Mouse (Mus musculus): Measurements from ENCODE around the gene Cfap65. TPM values are rescaled to one million over a fixed set of nuclear protein-coding genes. Genes with fewer than 3 reads are reported as not detected.

Cfap65 gene
- total RNA-seq, 2 experiments from 2014 or later = not detected

DNA sequence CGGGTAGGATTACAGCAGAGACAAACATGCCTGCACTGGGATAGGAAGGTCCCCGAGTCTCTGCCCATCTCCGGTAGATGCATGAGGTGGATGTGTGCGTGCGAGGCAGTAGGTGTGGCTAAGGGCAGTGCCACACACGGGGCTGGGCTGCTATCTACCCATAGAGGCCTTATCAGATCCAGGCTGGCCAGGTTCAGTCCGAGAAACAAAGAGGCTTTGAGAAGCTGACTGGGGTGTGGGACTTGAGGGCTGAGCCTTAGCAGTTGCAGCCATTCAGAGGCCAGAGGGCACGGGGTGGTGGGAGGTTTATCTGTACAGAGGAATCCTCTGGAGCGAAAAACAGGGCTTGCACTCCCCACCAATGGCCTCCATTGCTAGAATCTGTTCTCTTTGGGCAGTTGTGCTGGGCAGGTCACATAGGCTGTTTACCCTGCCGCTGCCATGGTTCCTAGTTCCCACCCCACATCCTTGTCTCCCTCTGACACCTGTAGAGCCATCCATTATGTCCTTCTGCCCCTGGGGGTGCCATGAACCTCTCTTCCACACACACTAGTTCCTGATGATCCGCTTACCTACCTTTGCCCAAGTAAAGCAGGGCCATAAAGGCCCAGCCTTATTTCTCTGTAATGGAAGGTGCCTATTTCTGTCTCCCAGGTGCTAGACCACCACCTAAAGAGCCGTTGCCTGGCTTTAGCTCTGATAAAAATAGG lies 6.4 kb upstream of the Cfap65 start:
- ATAC-seq (replicated peaks; ENCODE audit: poor library complexity, severe bottlenecking) = no peak

DNA sequence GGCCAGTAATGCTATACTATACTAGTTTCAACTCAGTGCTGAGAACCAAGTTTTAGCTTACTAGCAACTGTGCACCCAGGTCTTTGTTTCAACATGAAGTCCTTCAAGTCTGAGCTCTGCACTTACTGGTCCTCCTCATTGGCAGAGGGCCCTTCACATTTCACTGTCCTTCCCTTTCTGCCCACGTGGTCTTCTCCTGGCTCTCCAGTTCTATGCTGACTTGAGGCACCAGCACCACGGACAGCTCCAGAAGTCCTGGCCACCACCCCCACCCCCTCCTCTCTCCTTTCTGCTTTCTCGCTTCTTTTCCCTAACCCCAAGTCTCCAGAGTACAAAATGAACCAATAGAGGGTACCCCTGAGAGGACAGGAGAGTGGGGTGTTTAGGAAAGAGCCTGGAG lies 4.4 kb upstream of the Cfap65 start:
- ATAC-seq (replicated peaks; ENCODE audit: poor library complexity, severe bottlenecking) = 0 out of 2 replicates have a peak, but pooled peaks have one; percentile 35

DNA sequence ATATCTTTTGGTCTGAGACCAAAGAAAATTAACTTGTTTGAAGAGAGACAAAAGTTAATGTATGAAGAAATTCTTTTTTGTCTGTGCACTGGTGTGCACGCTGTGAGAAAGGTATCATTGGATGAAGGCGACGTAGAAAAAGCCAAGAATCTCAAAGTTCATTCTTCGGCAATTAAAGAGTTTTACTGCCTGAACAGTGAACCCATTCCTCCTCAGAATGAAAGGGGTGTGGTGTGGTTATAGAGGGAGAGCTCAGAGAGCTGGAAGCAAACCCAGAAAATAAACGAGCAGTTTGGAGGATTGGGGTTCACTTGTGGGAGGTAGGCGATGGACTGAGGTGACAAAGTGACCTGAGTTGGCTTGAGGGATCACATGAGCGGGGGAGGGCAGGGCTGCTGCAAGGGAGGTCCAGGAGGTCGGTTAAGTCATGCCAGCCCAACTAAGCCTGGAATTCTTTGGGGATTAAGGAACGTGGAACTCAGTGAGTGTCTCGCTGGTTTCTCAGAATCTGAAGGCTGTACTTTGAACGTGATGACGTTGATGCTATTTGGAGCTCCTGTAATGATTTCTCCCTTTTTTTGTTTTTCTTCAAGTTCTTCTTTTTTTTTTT lies 927 bp upstream of the Cfap65 start:
- no peak for ATAC-seq (replicated peaks; ENCODE audit: poor library complexity, severe bottlenecking)

DNA sequence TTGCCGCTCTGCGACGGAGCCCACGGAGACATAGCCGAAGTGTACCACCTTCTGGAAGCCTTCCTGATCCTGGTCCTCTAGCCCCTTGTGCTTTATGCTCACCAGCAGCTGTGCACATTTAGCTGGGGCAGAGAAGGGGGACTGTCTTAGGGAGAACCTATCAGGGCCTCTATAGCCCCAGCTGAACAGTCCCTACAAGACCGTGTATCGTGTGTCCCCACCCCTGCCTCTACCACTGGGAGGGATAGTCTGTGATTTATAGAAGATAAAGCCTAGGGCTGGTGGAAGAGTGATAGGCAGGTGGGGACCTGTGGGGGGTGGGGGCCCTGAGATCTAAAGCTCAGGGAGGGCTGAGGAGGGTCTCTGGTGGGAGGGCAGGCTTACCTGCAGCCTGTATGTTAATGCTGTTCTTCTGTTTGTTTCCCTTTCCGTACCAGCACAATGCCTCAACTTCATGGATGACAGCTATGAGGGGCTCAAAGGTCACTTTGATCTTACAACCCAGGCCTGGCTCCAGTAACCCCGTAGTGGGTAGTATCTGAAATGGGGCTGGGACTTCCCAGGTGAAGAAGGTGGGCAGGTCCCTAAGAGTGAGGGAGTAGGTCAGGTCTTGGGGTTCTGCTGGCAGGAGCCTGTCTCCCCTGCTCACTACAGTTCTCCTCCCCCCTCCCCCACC lies 7.6 kb downstream of the Cfap65 start:
- no peak for ATAC-seq (replicated peaks; ENCODE audit: poor library complexity, severe bottlenecking)

DNA sequence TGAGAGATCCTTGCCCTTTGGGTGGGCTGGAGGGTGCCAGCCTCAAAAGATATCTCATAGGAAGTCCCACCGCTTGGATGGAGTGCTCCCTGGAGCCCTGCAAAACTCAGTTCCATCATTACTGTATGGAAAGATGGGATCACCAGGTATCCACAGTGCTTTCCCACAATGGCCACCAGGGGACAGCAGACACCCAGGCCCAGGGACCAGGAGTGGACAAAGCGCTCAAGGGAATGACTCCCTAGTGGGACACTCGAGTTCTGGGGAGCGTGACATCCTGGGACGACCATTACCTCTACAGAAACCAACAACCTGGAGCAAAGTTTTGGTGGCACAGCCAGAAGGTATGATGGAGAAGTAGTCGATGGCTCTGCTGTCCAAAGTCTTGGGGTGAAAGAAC lies 8.7 kb downstream of the Cfap65 start:
- 0 out of 2 replicates have a peak, but pooled peaks have one; percentile 46 for ATAC-seq (replicated peaks; ENCODE audit: poor library complexity, severe bottlenecking)

DNA sequence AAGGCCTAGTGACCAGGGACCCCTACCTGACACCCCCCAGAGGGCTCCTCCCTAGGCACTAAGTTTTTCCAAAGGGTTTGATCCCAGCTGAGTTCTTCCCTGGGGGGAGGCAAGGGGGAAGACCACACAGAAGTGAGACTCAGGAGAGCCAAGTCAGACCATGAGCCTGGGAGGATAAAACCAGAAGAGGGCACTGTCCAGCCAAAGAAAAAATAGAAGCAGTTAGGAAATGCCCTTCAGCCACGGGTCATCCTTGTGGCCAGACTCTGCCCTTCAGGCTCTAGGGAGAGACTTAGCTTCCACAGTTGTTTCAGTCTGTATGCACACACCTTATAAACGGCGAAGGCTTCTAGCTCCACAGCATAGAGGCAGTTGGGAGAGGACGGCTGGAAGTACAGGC lies 10.9 kb downstream of the Cfap65 start:
- ATAC-seq (replicated peaks; ENCODE audit: poor library complexity, severe bottlenecking) = no peak

DNA sequence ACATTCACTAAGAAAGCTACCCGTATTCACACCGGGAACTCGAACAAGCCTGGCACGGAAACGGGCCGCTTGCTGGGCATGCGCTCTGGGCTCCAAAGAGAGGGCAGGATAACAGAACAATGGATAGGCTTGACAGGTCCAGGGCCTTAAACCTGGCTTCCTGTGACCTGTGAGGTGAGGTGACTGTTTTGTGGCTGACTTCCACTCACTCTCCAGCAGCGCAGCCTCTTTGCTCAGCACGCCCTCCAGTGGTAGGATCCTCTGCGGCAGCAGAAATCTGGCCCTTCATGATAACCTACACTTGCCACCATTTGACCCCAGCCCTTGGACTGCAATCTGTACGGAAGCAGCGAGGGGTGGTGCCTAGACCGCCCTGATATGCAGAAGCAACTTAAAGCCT lies 19.7 kb downstream of the Cfap65 start:
- ATAC-seq (replicated peaks; ENCODE audit: poor library complexity, severe bottlenecking) = no peak

DNA sequence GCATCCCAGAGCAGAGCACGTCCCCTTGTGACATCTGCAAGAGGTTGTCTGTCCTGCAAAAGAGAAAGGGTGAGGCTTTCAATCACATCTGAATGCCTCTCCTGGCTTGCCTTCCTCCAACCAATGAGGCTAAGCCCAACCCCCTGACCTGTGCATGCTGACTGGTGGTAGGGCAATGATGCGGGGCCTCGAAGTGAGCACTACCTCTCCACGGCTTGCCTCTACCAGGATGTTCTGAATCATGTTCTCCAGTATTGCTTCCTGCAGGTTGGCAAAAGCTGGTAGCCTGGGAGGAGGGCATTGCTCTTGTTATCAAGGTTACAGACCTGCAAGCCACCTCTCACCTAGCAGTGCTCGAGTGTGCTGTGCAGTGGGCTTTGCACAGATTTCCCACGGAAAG lies 33.2 kb downstream of the Cfap65 start:
- ATAC-seq (replicated peaks; ENCODE audit: poor library complexity, severe bottlenecking) = no peak

DNA sequence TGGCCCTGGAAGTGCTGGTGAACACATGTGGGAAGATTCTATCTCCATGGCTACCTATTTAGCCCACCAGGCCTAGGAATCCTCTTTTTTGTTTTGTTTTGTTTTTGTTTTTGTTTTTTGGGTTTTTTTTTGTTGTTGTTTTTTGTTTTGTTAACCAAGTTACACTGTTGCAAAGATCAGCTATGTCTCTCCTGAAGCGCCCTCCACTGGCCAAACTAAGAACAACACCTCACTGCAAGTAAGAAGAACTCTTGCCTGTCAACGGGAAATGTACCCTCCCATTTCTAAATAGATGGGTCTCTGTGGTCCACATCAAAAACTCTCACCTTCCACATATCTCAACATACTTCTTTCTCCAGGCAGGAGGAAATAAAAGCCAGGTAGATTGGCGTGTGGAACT lies 33.7 kb downstream of the Cfap65 start:
- ATAC-seq (replicated peaks; ENCODE audit: poor library complexity, severe bottlenecking) = no peak; the same call in 1 of the 2 replicates

DNA sequence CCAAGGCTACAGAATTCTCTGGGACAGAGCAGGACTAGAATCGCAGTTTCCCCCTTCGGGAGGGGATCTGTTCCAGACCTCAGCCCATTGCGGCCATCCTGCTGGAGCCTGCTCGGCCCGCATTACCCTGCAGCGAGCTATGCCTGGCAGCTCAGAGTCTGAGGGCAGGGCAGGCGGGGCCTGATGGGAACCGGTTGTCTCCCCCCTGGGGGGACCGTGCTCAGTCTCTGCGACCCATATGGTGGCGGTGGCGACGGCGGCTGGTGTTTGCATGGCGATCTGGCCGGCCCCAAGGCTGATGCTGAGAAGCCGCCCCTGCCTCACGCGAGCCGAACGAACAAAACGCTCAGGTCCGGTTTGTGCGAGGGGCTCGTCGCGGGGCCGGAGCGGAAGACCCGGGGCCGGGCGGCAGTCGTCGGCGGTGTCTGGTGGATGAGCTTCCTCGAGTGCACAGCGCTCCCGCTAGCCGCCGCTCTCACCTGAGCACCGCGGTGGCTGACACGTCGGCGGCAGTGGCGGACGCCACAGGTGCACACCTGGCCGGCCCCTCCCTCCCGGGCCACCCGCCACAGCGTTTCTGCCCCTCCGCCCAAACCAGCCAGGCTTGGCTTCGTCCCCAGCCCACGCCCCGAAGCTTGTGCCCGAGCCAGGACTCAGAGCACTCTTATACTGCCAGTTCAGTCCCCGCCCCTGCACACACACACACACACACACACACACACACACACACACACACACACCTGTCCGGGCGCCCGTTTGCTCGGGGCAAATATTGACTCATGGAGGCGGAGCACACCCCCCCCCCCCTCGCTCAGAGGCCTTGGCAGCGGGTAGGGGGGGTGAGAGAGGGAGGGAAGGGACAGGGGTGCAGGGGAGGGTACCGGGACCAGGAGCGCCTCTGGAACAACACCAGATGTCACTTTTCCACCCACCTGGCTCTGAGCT lies 34.8 kb downstream of the Cfap65 start:
- ATAC-seq (replicated peaks; ENCODE audit: poor library complexity, severe bottlenecking) = peak; percentile 20; the same call in 1 of the 2 replicates

DNA sequence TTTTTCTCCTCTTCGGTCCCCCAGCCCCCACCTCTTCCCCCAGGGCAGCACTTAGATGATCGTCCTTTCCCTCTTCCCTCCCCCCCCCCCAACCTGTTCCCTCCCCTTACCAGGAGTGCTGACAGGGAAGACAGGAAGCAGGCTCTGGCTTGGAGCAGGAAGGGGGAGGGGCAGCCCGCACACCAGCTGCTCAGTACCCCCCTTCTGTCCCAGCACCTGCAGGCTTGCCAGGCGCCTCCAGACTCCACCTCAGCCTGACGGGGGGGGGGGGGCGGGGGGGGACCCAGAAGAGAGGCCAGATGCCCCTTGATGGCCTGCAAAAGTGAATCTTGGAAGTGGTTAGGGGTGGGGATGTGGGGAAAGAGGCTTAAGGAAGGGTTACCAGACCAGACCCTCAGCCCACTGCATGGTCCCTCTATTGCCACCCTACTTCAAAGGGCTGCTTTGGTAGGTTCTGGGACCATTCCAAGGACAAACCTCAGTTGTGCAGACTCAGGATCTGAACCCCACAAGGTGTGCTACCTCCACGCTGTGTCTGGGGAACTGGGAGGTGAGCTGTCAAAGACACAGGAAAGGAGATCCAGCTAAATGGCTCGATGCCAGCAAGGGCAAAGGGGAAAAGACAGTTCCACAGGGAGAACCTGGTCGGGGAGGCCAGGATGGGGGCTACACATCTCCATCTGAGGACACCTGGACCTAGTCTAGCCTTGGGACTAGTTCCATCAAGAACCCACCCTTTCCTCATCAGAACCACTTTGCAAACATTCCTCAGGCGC lies 36.6 kb downstream of the Cfap65 start:
- no peak for ATAC-seq (replicated peaks; ENCODE audit: poor library complexity, severe bottlenecking)

DNA sequence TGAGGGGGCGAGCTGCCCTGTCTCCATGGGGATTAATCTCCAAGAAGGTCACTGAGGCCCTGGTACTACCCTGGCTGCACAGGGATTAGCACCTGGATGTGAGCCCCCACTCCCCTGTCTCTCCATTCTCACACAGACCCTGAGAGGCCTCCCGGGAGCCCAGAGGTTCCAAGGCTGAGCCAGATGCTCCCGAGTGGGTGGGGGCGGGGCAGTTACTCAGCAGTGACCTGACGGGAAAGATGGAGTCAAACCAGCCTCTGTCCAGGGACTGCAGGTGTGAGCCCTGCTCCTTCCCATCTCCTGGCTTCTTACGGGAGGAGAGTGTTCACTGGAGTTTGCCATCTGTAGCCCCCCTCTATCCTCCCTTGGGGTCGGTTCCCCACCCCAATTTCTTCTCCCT lies 37.4 kb downstream of the Cfap65 start:
- no peak for ATAC-seq (replicated peaks; ENCODE audit: poor library complexity, severe bottlenecking)

DNA sequence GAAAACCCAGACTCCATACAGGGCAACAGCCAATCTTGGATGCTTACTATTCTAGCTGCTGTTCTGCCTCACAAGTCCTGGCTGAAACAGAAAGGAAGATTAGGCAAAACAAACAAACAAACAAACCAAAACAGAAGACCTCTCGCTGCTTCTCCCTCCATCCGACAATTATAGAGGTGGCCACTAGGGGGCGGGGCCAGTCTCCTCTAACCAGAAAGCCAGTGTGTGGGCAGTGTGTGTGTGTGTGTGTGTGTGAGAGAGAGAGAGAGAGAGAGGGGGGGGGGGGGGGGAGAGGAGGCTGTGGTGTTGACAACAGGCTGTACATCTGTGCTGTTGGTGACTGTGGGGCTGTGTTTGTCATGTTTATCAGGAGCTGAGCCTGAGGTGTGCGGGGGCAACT lies 40.4 kb downstream of the Cfap65 start:
- ATAC-seq (replicated peaks; ENCODE audit: poor library complexity, severe bottlenecking) = peak; percentile 50

DNA sequence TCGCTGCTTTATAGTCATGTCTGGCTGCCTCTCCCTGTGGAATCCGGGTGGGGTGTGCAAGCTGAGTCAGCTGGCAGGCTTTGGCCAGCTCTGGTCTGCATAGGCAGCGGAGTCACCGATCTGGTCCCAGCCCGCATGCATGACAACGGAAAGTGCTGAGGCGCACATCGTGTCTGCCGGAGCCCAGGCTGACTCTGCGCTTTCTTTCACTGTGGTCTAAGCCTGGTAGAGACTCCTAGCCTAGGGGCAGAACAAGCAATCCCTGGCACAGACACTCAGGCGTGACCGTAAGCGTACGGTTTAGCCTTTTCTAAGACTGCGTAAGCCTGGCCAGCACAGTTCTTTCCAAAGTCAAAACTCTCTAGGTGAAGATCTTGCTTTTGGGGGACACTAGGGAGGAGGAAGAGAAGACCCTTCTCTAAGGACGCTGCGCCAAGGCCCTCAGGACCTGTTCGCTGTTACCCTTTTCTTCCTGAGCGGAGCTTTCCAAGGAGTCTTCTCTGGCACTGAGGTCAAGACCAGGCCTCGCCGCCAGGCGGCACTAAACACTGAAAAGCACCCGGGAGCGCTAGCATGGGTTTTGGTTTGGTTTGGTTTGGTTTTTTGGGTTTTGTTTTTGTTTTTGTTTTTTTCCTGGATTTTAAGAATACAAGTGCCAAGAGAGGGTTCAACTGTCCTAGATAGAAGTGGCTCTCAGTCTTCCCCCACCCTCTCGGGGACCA lies 42.1 kb downstream of the Cfap65 start, which contains the start of gene Cryba2:
Gene Cryba2, minus strand, starts transcription at position 10 of the 722 bp plus-strand sequence.
- ATAC-seq (replicated peaks; ENCODE audit: poor library complexity, severe bottlenecking) = peak; percentile 48; the same call in 1 of the 2 replicates

DNA sequence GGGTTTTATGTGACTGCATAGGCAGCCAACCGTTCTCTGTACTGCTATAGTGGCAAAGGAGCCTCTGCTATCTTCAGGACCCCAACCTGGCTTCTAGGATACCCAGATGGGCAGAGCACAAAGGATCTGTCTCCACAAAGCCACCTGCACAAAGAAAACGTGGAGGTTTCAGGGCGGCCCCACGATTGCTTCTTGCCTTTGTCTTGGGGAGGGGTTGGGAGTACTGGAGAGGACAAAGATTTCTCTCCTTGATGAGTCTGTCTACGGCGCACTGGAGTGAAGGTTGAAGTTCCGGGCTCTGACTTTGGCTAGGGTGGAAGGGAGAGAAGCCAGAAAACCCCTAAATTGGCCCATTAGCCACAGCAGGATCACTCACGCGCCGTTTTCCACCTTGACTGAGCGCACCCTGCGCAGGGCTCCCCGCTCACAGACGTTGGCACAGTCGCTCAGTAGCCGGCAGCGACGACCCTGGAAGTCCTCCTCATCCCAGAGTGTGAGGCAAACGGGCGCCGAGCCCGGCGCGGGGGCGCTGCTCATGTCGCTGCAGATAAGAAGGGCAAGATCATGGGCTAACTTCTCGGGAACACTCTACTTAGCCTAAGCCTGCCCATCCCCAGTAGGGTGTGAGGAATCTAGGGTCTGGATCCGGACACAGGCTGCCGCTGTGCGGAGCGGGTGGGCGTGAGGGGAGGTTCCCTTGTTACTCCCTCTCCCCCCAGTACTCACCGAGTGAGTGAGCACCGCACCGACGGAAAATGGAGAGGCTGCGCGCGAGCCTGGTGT lies 42.9 kb downstream of the Cfap65 start:
- no peak for ATAC-seq (replicated peaks; ENCODE audit: poor library complexity, severe bottlenecking)

DNA sequence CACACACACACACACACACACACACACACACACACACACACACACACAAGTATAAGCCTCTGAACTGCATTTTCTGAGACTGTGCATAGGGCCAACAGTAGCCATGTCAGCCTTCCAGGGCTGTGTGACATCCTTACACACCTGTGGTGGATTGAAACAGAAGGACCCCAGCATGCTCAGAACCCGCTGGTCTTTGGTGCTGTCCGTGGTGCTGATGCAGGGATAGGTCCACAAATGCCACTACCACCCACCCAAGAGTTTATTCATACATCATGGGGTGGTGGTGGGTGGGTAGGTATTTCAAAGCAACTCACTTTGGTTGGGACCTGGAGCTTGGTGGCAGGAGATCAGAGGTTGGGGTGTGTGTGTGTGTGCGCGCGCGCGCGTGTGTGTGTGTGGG lies 43.9 kb downstream of the Cfap65 start:
- ATAC-seq (replicated peaks; ENCODE audit: poor library complexity, severe bottlenecking) = peak; percentile 63

DNA sequence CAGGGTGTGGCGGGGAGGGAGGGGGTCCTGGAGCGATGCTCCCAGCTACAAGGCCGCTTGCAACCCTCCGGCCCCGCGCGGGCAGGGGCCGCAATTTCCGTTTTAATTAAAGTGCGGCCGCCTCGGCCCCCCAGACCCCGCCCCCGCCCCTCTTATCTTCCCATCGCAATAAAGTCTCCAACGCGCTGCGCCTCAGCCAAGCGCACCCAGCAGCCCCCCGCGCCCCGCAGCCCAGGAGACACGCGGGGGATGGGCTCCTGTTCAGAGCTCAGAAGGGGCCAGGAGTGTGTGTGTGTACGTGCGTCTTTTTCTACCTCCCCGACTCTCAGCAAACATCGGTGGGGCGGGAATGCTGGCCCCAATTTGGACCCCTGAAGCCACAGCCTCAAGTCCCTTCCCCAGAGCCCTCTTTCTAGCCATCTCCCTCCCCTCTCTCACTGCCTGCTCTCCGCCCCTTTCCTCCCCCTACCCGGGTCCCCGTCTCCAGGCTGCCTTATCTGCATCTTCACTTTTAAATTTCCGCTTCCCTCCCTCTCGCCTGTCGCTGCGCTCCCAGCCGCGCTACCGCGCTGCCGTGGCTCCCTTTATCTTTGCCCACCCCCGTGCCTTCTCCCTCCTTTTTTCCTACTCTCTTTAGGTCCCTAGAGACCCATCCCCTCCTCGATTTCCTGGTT lies 49.9 kb downstream of the Cfap65 start, which contains the start of gene Fev:
Gene Fev, minus strand, starts transcription at position 51 of the 674 bp plus-strand sequence.
- ATAC-seq (replicated peaks; ENCODE audit: poor library complexity, severe bottlenecking) = no peak

All from granulocyte monocyte progenitor cell, adult 5-6 weeks (primary cell).